Mouse (Mus musculus) heart, adult 2 months (tissue): Measurements from ENCODE around the gene Apom. TPM values are rescaled to one million over a fixed set of nuclear protein-coding genes. Genes with fewer than 3 reads are reported as not detected.

ENCODE experiments used
- DNase-seq, 2 experiments: peaks; one replicate each; pipeline ENCODE4 v3.0.0; 2021
- H3K27ac ChIP-seq: fragments of 200-600 bp; 2 replicates; pipeline ENCODE4 v1.8.1; 2022
- H3K27me3 ChIP-seq: fragments of 200-500 bp; 2 replicates; pipeline ENCODE4 v1.6.1; 2012; ENCODE audit warnings: mild to moderate bottlenecking, low read length, inconsistent platforms, mixed read lengths; ENCODE audit not compliant: control insufficient read depth, insufficient read depth
- H3K36me3 ChIP-seq: fragments of 200-500 bp; 2 replicates; pipeline ENCODE4 v1.6.1; 2012; ENCODE audit warnings: low read length, inconsistent platforms; ENCODE audit not compliant: control insufficient read depth, insufficient read depth
- H3K4me1 ChIP-seq: fragments of 200-500 bp; 2 replicates; pipeline ENCODE4 v1.6.1; 2011; ENCODE audit warnings: low read length; ENCODE audit not compliant: control insufficient read depth, insufficient read depth
- H3K4me3 ChIP-seq: fragments of 200-600 bp; 2 replicates; pipeline ENCODE4 v1.8.1; 2022
- H3K79me2 ChIP-seq: fragments of 200-500 bp; replicated peaks from 2 replicates; pipeline ENCODE4 v1.6.1; 2012; ENCODE audit warnings: mild to moderate bottlenecking, inconsistent platforms, low read length, moderate library complexity, mixed read lengths; ENCODE audit not compliant: control insufficient read depth, insufficient read depth
- H3K9ac ChIP-seq: fragments of 200-500 bp; 2 replicates; pipeline ENCODE4 v1.6.1; 2012; ENCODE audit warnings: low read depth, mild to moderate bottlenecking, control low read depth, inconsistent platforms, low read length, mixed read lengths
- CTCF ChIP-seq: fragments of 200-600 bp; IDR thresholded peaks from 2 replicates; pipeline ENCODE4 v1.8.1; 2022; ENCODE audit warnings: antibody characterized with exemption, mild to moderate bottlenecking, moderate library complexity
- EP300 ChIP-seq: fragments of 200-500 bp; IDR thresholded peaks from 2 replicates; pipeline ENCODE4 v1.6.1; 2011; ENCODE audit warnings: low read depth, low read length, control low read depth; ENCODE audit not compliant: insufficient read depth
- POLR2A ChIP-seq: fragments of 200-500 bp; IDR thresholded peaks from 2 replicates; pipeline ENCODE4 v1.6.1; 2011; ENCODE audit warnings: mild to moderate bottlenecking, low read depth, low read length, control low read depth; ENCODE audit not compliant: insufficient read depth
- WGBS: fragments of 180-500 bp; shearing (Covaris S2); methylation state at CpG from one replicate; pipeline ENCODE4 v1.1.7; 2018; 5-methylcytosine and 5-hydroxymethylcytosine counted together
- intact Hi-C: fragments of 180-260 bp; cut with DNase I; formaldehyde crosslinking; loops from one replicate; pipeline ENCODE4 v1.15.1; 2025
- polyA plus RNA-seq: library from polyadenylated mRNA; depleted of rRNA; stranded (reverse); fragments of >200 nt; gene quantifications from 2 replicates; pipeline ENCODE4 v1.2.3, GENCODE M21; 2012
- total RNA-seq, 2 experiments: library from RNA; stranded (reverse); gene quantifications; 2 replicates each; pipeline ENCODE4 v1.2.3; 2021

Gene Apom
- total and polyA plus RNA-seq, 3 experiments, result not detected

DNA sequence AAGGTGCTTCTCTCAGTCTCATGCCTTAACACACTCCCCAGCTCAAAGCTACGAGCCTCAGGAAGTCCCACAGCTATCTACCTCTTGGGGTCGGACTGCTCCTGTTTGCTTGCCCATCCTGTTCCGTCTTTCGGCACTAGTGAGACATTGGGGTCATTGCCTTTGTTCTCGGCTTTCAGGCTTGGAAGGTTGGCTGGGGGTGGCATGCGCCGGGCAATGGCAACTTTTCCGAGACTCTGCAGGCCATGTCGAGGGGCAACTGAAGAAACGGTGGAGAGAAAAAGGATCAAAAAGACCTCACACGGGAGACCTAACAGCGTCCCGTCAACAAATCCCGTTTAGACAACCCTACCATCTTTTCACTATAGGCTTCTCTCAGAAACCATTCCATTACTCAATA is 30.3 kb upstream of the Apom start:
- Histone ChIP-seq H3K79me2 (peaks cover 9% of the 10 kb centered on the region; the same call in 1 of the 2 replicates), H3K9ac (peak overlapping the region; percentile 5; the same call in 1 of the 2 replicates), H3K27ac (0 out of 2 replicates have a peak overlapping the region, but pooled peaks have one; percentile 7), H3K27me3 (no peaks in the 10 kb centered on the region), H3K4me1 (peaks cover 14% of the 10 kb centered on the region), H3K4me3 (no peak overlapping the region; the same call in 1 of the 2 replicates), H3K36me3 (peaks cover 18% of the 10 kb centered on the region)
- no peak for DNase-seq
- TF ChIP-seq EP300, result no peak
- TF ChIP-seq CTCF, result no peak
- TF ChIP-seq POLR2A, result no peak
- 39% methylated on average over 14 of the region's 14 CpGs for WGBS
- intact Hi-C loops, result loop anchor here (2.0 to 5.0 kb wide), 2 partner anchors 25 to 35 kb away; partner anchors contain the start of gene D17H6S53E

- peaks cover 14% of the 10 kb centered on the region for H3K4me1 ChIP-seq
- TF ChIP-seq CTCF (no peak), EP300 (no peak), POLR2A (no peak)
- H3K79me2 ChIP-seq, result peaks cover 9% of the 10 kb centered on the region; the same call in 1 of the 2 replicates
- no peak overlapping the region for H3K4me3 ChIP-seq
- H3K27me3 ChIP-seq, result no peaks in the 10 kb centered on the region
- intact Hi-C loops, result loop anchor here (5.0 kb wide), 1 partner anchor 34 kb away; the partner anchor contains the start of gene D17H6S53E
- H3K9ac ChIP-seq, result peak overlapping the region; percentile 5; the same call in 1 of the 2 replicates
- no peak for DNase-seq
- WGBS, result 47% methylated on average over 11 of the region's 11 CpGs
- no peak overlapping the region for H3K27ac ChIP-seq
- peaks cover 18% of the 10 kb centered on the region for H3K36me3 ChIP-seq
Observed at GRCm38 (mm10) chr17:35161421-35161820, 29.6 kb upstream of the Apom start.

- H3K27me3 ChIP-seq, result no peaks in the 10 kb centered on the region
- no peak overlapping the region for H3K9ac ChIP-seq
- H3K4me1 ChIP-seq, result peaks cover 12% of the 10 kb centered on the region
- TF ChIP-seq EP300 (no peak), POLR2A (no peak), CTCF (no peak)
- no peak for DNase-seq
- peaks cover 14% of the 10 kb centered on the region for H3K36me3 ChIP-seq
- 71% methylated on average over 7 of the region's 7 CpGs for WGBS
- intact Hi-C loops, result loop anchor here (5.0 kb wide), 1 partner anchor 32 kb away; the partner anchor contains the start of gene D17H6S53E
- H3K79me2 ChIP-seq, result peaks cover 9% of the 10 kb centered on the region; the same call in 1 of the 2 replicates
- H3K4me3 ChIP-seq, result no peak overlapping the region
- H3K27ac ChIP-seq, result no peak overlapping the region
Observed at GRCm38 (mm10) chr17:35159638-35160037, 27.8 kb upstream of the Apom start.

GRCm38 (mm10) chr17:35158850-35159593 is 27.2 kb upstream of the Apom start:
- Histone ChIP-seq H3K9ac (no peak overlapping the region), H3K4me1 (peaks cover 12% of the 10 kb centered on the region), H3K27ac (no peak overlapping the region), H3K36me3 (peaks cover 14% of the 10 kb centered on the region), H3K79me2 (peaks cover 9% of the 10 kb centered on the region; the same call in 1 of the 2 replicates), H3K4me3 (no peak overlapping the region), H3K27me3 (no peaks in the 10 kb centered on the region)
- no peak for TF ChIP-seq CTCF
- no peak for TF ChIP-seq POLR2A
- no peak for TF ChIP-seq EP300
- DNase-seq, result no peak
- intact Hi-C loops, result no loop called here
- 88% methylated on average over 16 of the region's 16 CpGs for WGBS

GRCm38 (mm10) chr17:35157661-35158175 is 25.9 kb upstream of the Apom start:
- H3K4me3 ChIP-seq, result no peak overlapping the region
- no peak overlapping the region for H3K27ac ChIP-seq
- DNase-seq, result no peak
- peaks cover 8% of the 10 kb centered on the region for H3K36me3 ChIP-seq
- WGBS, result 92% methylated on average over 8 of the region's 8 CpGs
- intact Hi-C loops, result no loop called here
- peaks cover 9% of the 10 kb centered on the region for H3K4me1 ChIP-seq
- TF ChIP-seq POLR2A (no peak), CTCF (no peak), EP300 (no peak)
- H3K27me3 ChIP-seq, result no peaks in the 10 kb centered on the region
- peaks cover 6% of the 10 kb centered on the region; the same call in 1 of the 2 replicates for H3K79me2 ChIP-seq
- no peak overlapping the region for H3K9ac ChIP-seq

DNA sequence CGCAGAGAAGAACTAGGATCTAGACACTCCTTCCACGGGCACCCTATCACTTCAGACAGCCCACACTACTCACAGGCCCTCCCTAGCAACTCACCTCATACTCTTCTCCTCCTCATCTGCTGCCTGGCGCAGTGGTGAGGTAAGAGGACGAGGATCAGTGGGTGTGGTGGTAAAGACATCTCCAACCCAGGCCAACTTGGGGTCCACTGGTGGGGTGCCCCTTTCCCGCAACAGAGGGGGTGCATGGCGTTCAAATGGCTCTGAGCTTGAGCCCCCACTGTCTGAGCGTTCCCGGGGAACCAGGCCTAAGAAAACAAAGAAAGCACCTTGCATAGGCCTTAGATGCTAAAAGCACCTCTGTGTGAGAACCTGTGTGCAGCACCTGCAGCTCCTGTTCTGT is 25.4 kb upstream of the Apom start:
- Histone ChIP-seq H3K4me1 (peaks cover 5% of the 10 kb centered on the region), H3K9ac (no peak overlapping the region), H3K27me3 (no peaks in the 10 kb centered on the region), H3K4me3 (no peak overlapping the region), H3K27ac (no peak overlapping the region), H3K36me3 (peaks cover 4% of the 10 kb centered on the region), H3K79me2 (peaks cover 6% of the 10 kb centered on the region; the same call in 1 of the 2 replicates)
- intact Hi-C loops, result no loop called here
- TF ChIP-seq POLR2A (no peak), CTCF (no peak), EP300 (no peak)
- WGBS, result 86% methylated on average over 8 of the region's 8 CpGs
- DNase-seq, result no peak
